Mouse (Mus musculus) heart, adult 2 months (tissue): ENCODE data around the gene Rps10. TPM values are rescaled to one million over a fixed set of nuclear protein-coding genes. Genes with fewer than 3 reads are reported as not detected.

Experiments used
- DNase-seq, 2 experiments: peaks; one replicate each; pipeline ENCODE4 v3.0.0; 2021
- H3K27ac ChIP-seq: fragments of 200-600 bp; 2 replicates; pipeline ENCODE4 v1.8.1; 2022
- H3K27me3 ChIP-seq: fragments of 200-500 bp; 2 replicates; pipeline ENCODE4 v1.6.1; 2012; ENCODE audit warnings: mild to moderate bottlenecking, low read length, inconsistent platforms, mixed read lengths; ENCODE audit not compliant: control insufficient read depth, insufficient read depth
- H3K36me3 ChIP-seq: fragments of 200-500 bp; 2 replicates; pipeline ENCODE4 v1.6.1; 2012; ENCODE audit warnings: low read length, inconsistent platforms; ENCODE audit not compliant: control insufficient read depth, insufficient read depth
- H3K4me1 ChIP-seq: fragments of 200-500 bp; 2 replicates; pipeline ENCODE4 v1.6.1; 2011; ENCODE audit warnings: low read length; ENCODE audit not compliant: control insufficient read depth, insufficient read depth
- H3K4me3 ChIP-seq: fragments of 200-600 bp; 2 replicates; pipeline ENCODE4 v1.8.1; 2022
- H3K79me2 ChIP-seq: fragments of 200-500 bp; replicated peaks from 2 replicates; pipeline ENCODE4 v1.6.1; 2012; ENCODE audit warnings: mild to moderate bottlenecking, inconsistent platforms, low read length, moderate library complexity, mixed read lengths; ENCODE audit not compliant: control insufficient read depth, insufficient read depth
- H3K9ac ChIP-seq: fragments of 200-500 bp; 2 replicates; pipeline ENCODE4 v1.6.1; 2012; ENCODE audit warnings: low read depth, mild to moderate bottlenecking, control low read depth, inconsistent platforms, low read length, mixed read lengths
- CTCF ChIP-seq: fragments of 200-600 bp; IDR thresholded peaks from 2 replicates; pipeline ENCODE4 v1.8.1; 2022; ENCODE audit warnings: antibody characterized with exemption, mild to moderate bottlenecking, moderate library complexity
- EP300 ChIP-seq: fragments of 200-500 bp; IDR thresholded peaks from 2 replicates; pipeline ENCODE4 v1.6.1; 2011; ENCODE audit warnings: low read depth, low read length, control low read depth; ENCODE audit not compliant: insufficient read depth
- POLR2A ChIP-seq: fragments of 200-500 bp; IDR thresholded peaks from 2 replicates; pipeline ENCODE4 v1.6.1; 2011; ENCODE audit warnings: mild to moderate bottlenecking, low read depth, low read length, control low read depth; ENCODE audit not compliant: insufficient read depth
- WGBS: fragments of 180-500 bp; shearing (Covaris S2); methylation state at CpG from one replicate; pipeline ENCODE4 v1.1.7; 2018; 5-methylcytosine and 5-hydroxymethylcytosine counted together
- intact Hi-C: fragments of 180-260 bp; cut with DNase I; formaldehyde crosslinking; loops from one replicate; pipeline ENCODE4 v1.15.1; 2025
- polyA plus RNA-seq: library from polyadenylated mRNA; depleted of rRNA; stranded (reverse); fragments of >200 nt; gene quantifications from 2 replicates; pipeline ENCODE4 v1.2.3, GENCODE M21; 2012
- total RNA-seq, 2 experiments: library from RNA; stranded (reverse); gene quantifications; 2 replicates each; pipeline ENCODE4 v1.2.3; 2021

Rps10 gene
- total and polyA plus RNA-seq, 3 experiments, result 482 to 604 (median 529) TPM

DNA sequence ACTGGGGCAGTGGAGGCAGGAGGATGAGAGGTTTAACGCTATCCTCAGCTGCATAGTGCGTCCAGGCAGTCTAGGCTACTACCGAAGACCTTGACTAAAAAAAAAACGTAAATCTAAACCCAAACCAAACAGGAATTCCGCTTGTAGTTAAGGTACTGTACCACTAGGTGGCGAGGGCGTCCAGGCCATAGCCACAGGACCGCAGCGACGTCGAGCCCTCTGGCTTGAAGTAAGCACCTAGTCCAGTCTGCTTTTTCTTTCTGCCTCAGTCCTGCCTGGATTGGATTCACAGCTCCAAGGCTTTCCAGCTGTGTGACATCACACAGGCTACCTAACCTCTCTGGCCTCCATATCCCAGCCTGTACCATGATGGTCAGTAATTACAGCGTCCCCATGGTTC lies 13.7 kb upstream of the Rps10 start:
- Histone ChIP-seq H3K4me3 (no peak overlapping the region), H3K36me3 (no peaks in the 10 kb centered on the region), H3K79me2 (no peaks in the 10 kb centered on the region), H3K9ac (no peak overlapping the region), H3K4me1 (peaks cover 1% of the 10 kb centered on the region; the same call in 1 of the 2 replicates), H3K27ac (no peak overlapping the region), H3K27me3 (peaks cover 4% of the 10 kb centered on the region; the same call in 1 of the 2 replicates)
- 12% methylated on average over 12 of the region's 12 CpGs for WGBS
- intact Hi-C loops, result loop anchor here (1.0 to 10.0 kb wide), 3 partner anchors 111 to 332 kb away; no protein-coding TSS in a partner anchor
- TF ChIP-seq EP300 (0 out of 2 replicates have a peak, but pooled peaks have one; percentile 38), CTCF (peak; percentile 90), POLR2A (no peak)
- peak; percentile 51 to 60 for DNase-seq

DNA sequence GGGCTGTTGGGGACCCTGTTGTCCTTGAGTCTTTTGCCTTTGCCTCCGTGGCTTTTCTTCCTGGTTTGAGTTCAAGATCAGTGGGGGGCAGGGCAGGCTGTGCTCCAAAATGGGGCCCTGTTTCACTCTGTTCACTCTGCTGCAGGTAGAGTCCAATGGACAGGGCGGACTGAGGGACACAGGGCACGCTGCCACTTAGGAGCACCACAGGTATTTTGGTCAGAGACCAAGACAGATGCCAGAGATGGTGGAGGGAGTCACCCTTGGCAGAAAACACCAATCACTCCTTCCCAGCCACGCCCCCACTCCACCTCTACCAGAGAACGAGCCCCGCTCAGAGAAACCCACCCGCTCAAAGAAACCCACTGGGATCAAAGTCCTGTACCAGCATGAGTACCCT lies 9.3 kb upstream of the Rps10 start:
- WGBS, result 32% methylated on average over 7 of the region's 7 CpGs
- no peak overlapping the region for H3K4me3 ChIP-seq
- no peak for DNase-seq
- no peaks in the 10 kb centered on the region for H3K79me2 ChIP-seq
- TF ChIP-seq POLR2A (no peak), CTCF (no peak), EP300 (no peak)
- H3K27me3 ChIP-seq, result no peaks in the 10 kb centered on the region
- no peak overlapping the region for H3K9ac ChIP-seq
- intact Hi-C loops, result no loop called here
- H3K4me1 ChIP-seq, result peaks cover 1% of the 10 kb centered on the region; the same call in 1 of the 2 replicates
- H3K27ac ChIP-seq, result no peak overlapping the region
- H3K36me3 ChIP-seq, result no peaks in the 10 kb centered on the region

- intact Hi-C loops, result no loop called here
Observed at GRCm38 (mm10) chr17:27644572-27644971, 8.1 kb upstream of the Rps10 start.

DNA sequence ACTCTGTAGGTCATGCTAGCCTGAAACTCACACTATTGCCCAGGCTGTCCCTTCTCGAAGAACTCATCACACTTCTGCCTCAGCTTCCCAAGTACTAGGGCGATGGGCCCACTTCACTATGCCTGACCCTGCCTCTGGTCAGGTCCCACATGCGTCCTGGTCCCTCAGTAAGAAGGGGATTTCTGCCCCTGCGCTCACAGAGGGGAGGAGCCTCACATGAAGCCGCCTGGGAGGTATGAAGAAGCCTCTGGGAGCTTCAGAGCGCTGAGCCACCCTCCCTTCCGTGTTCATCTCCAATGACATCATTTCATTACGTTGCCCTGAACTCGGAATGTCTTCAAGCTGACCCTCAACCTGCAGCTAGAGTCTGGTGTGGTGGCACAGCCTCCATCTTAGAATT lies 7.3 kb upstream of the Rps10 start:
- no peaks in the 10 kb centered on the region for H3K36me3 ChIP-seq
- H3K9ac ChIP-seq, result no peak overlapping the region
- DNase-seq, result no peak
- H3K27ac ChIP-seq, result no peak overlapping the region
- H3K4me3 ChIP-seq, result no peak overlapping the region
- TF ChIP-seq CTCF, result no peak
- H3K79me2 ChIP-seq, result no peaks in the 10 kb centered on the region
- 84% methylated on average over 9 of the region's 9 CpGs for WGBS
- intact Hi-C loops, result no loop called here
- H3K27me3 ChIP-seq, result no peaks in the 10 kb centered on the region
- no peaks in the 10 kb centered on the region for H3K4me1 ChIP-seq

More at GRCm38 (mm10) chr17:27644572-27644971, 8.1 kb upstream of the Rps10 start:
- H3K27ac ChIP-seq, result no peak overlapping the region
- H3K27me3 ChIP-seq, result no peaks in the 10 kb centered on the region
- no peak overlapping the region for H3K4me3 ChIP-seq
- WGBS, result 50% methylated on average over 2 of the region's 2 CpGs
- no peaks in the 10 kb centered on the region for H3K79me2 ChIP-seq
- H3K4me1 ChIP-seq, result no peaks in the 10 kb centered on the region
- no peak overlapping the region for H3K9ac ChIP-seq
- no peaks in the 10 kb centered on the region for H3K36me3 ChIP-seq
- no peak for DNase-seq
- TF ChIP-seq CTCF, result peak; percentile 9; the same call in 1 of the 2 replicates
- TF ChIP-seq POLR2A, result no peak

DNA sequence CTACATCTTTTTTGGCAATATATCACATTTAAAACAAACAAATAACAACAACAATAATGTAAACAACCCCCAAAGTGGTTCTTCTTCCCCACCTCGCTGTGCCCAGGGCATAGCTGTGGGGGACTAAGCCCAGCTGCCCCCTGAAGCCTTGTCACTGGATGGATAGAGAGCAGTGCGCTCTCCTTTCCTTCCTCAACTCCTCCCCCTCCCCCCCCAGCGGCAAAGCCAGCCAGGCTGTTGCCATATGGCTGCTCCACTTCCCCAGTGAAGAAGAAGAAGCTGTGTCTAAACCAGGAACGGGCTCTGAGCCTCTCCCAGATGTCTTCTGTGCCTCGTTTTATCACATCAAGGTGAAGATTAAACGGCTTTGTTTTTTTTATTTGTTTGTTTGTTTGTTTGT lies 6.6 kb upstream of the Rps10 start:
- intact Hi-C loops, result no loop called here
- no peaks in the 10 kb centered on the region for H3K36me3 ChIP-seq
- TF ChIP-seq EP300, result no peak
- TF ChIP-seq CTCF, result no peak
- no peak for TF ChIP-seq POLR2A
- no peak overlapping the region for H3K4me3 ChIP-seq
- no peaks in the 10 kb centered on the region for H3K4me1 ChIP-seq
- WGBS, result 41% methylated on average over 6 of the region's 6 CpGs
- no peaks in the 10 kb centered on the region for H3K79me2 ChIP-seq
- no peaks in the 10 kb centered on the region for H3K27me3 ChIP-seq
- no peak for DNase-seq
- no peak overlapping the region for H3K27ac ChIP-seq
- no peak overlapping the region for H3K9ac ChIP-seq

DNA sequence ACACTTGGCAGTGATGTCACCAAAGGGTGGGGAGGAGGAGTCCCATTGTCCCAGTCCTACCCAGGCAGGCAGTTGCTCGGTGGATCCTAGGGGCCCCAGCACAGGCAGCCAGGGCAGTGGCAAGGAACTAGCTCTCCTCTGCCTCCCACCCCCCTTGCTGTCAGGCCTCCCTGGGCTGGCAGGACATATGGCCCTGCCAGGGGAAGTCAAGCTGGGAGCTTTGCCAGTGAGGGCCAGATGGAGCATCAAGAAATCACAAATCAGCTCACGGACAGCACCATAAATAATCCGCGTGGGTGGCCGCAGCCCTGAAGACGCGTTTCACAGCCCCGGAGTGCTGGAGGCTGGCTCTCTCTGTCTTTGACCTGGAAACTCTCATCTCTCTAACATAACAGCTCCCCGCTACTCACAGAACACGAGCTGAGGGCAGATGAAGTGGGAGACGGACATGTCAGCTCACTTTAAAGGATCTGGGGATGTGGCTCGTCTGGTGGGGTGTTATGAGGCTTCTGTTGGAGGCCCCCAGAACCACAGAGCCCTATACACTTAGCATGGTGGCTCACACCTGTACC lies 6.1 kb upstream of the Rps10 start:
- intact Hi-C loops, result no loop called here
- Histone ChIP-seq H3K9ac (no peak overlapping the region), H3K4me3 (no peak overlapping the region), H3K27me3 (no peaks in the 10 kb centered on the region), H3K4me1 (no peaks in the 10 kb centered on the region), H3K27ac (no peak overlapping the region), H3K36me3 (no peaks in the 10 kb centered on the region), H3K79me2 (no peaks in the 10 kb centered on the region)
- TF ChIP-seq EP300 (no peak), CTCF (no peak), POLR2A (no peak)
- 16% methylated on average over 12 of the region's 12 CpGs for WGBS
- peak in 1 of 2 experiments; percentile 43 for DNase-seq
